In the genomic region with DNA sequence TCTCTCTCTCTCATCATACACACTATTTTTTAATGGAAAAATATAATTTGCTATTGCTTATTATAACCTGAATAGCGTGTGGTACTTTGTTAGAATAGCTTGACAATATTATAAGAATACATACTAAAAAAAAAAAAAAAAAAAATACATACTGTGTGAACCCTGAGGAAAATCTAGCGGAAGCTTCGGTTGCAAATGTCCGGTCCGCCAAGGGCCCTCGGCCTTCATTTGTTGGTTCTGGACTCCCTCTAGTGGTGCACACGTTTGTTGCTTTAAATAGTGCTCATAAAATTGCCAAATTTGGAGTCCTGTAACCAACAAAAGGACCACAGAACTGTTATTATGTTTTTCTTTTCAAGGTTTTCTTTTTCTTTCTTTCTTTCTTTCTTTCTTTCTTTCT, we compare ENCODE assay signal across 8 mouse cellular contexts. TPM values are rescaled to one million over a fixed set of nuclear protein-coding genes. Genes with fewer than 3 reads are reported as not detected.
DNase-seq lines count a peak whose midpoint lies in the region; ATAC-seq and TF ChIP-seq lines count a peak whose summit lies in the region.

No protein-coding gene starts in this region.

- no peak overlapping the region for H3K4me3 ChIP-seq in intestine, embryonic 15.5 days (replicated peaks)
- no peak overlapping the region for H3K4me3 ChIP-seq in limb, embryonic 12.5 days (replicated peaks)
- H3K4me3 ChIP-seq in neural tube, embryonic 13.5 days = no peak overlapping the region
- no peak overlapping the region for H3K4me3 ChIP-seq in thymus, adult 2 months (ENCODE audit: control insufficient read depth, insufficient read depth, low read length)

- 0 out of 2 replicates have a peak, but pooled peaks cover 5% of the 10 kb centered on the region for H3K4me1 ChIP-seq in intestine, embryonic 15.5 days (replicated peaks)
- H3K4me1 ChIP-seq in limb, embryonic 12.5 days (replicated peaks) = peaks cover 11% of the 10 kb centered on the region
- peaks cover 20% of the 10 kb centered on the region for H3K4me1 ChIP-seq in neural tube, embryonic 13.5 days (replicated peaks)
- H3K4me1 ChIP-seq in thymus, adult 2 months (replicated peaks; ENCODE audit: control insufficient read depth, insufficient read depth, low read length) = peaks cover 7% of the 10 kb centered on the region

- peak; percentile 26; the same call in 1 of the 2 replicates for TF ChIP-seq CTCF in thymus, adult 2 months (IDR thresholded peaks at IDR 0.05; ENCODE audit: borderline replicate concordance, control insufficient read depth, extremely low read depth, insufficient read depth, low read length, poor library complexity)

- no peak overlapping the region for H3K4me2 ChIP-seq in intestine, embryonic 15.5 days (replicated peaks)
- 0 out of 2 replicates have a peak overlapping the region, but pooled peaks have one; percentile 19 for H3K4me2 ChIP-seq in limb, embryonic 12.5 days
- H3K4me2 ChIP-seq in neural tube, embryonic 13.5 days = peak overlapping the region; percentile 34

- 0% methylated on average over 7 of the region's 7 CpGs for WGBS in intestine, embryonic 15.5 days
- 0% methylated on average over 7 of the region's 7 CpGs for WGBS in limb, embryonic 12.5 days
- under 1% methylated on average over 7 of the region's 7 CpGs for WGBS in neural tube, embryonic 13.5 days
- 6% methylated on average over 7 of the region's 7 CpGs for WGBS in thymus, adult 2 months

- no peaks in the 10 kb centered on the region for H3K9me3 ChIP-seq in intestine, embryonic 15.5 days
- H3K9me3 ChIP-seq in limb, embryonic 12.5 days = no peaks in the 10 kb centered on the region
- H3K9me3 ChIP-seq in neural tube, embryonic 13.5 days = no peaks in the 10 kb centered on the region

- no peak for TF ChIP-seq POLR2A in thymus, adult 2 months (IDR thresholded peaks at IDR 0.05; ENCODE audit: control insufficient read depth, extremely low read depth, insufficient read depth, low read length, poor library complexity)

- no peak overlapping the region for H3K27ac ChIP-seq in intestine, embryonic 15.5 days
- no peak overlapping the region for H3K27ac ChIP-seq in limb, embryonic 12.5 days
- H3K27ac ChIP-seq in neural tube, embryonic 13.5 days (replicated peaks) = no peak overlapping the region
- H3K27ac ChIP-seq in thymus, adult 2 months (ENCODE audit: control insufficient read depth, insufficient read depth, low read length) = no peak overlapping the region

- H3K27me3 ChIP-seq in intestine, embryonic 15.5 days (replicated peaks) = no peaks in the 10 kb centered on the region
- H3K27me3 ChIP-seq in limb, embryonic 12.5 days = no peaks in the 10 kb centered on the region
- no peaks in the 10 kb centered on the region for H3K27me3 ChIP-seq in neural tube, embryonic 13.5 days
- no peaks in the 10 kb centered on the region for H3K27me3 ChIP-seq in thymus, adult 2 months (ENCODE audit: control insufficient read depth, insufficient read depth, low read length)

- H3K9ac ChIP-seq in intestine, embryonic 15.5 days = no peak overlapping the region
- no peak overlapping the region for H3K9ac ChIP-seq in limb, embryonic 12.5 days (replicated peaks)
- no peak overlapping the region for H3K9ac ChIP-seq in neural tube, embryonic 13.5 days

- H3K36me3 ChIP-seq in intestine, embryonic 15.5 days = 0 out of 2 replicates have a peak, but pooled peaks cover 8% of the 10 kb centered on the region
- H3K36me3 ChIP-seq in limb, embryonic 12.5 days = peaks cover 16% of the 10 kb centered on the region
- peaks cover 16% of the 10 kb centered on the region for H3K36me3 ChIP-seq in neural tube, embryonic 13.5 days
- H3K36me3 ChIP-seq in thymus, adult 2 months (ENCODE audit: control insufficient read depth, insufficient read depth, low read length) = peaks cover 12% of the 10 kb centered on the region; the same call in 1 of the 2 replicates

- peak; percentile 29 for DNase-seq in 3134 (ENCODE audit: extremely low read depth, insufficient read length, low spot score)
- DNase-seq in Muller cell, postnatal 12 days (ENCODE audit: inconsistent ontology term) = peak; percentile 78
- peak; percentile 80 to 87 for DNase-seq in cerebellum, postnatal 25 days
- DNase-seq in frontal cortex, postnatal 36 days (ENCODE audit: low spot score in 2 of 2) = peak; percentile 74 to 92
- DNase-seq in thymus, adult 2 months = peak; percentile 68

- ATAC-seq in intestine, embryonic 15.5 days = peak; percentile 32; the same call in 1 of the 2 replicates
- ATAC-seq in limb, embryonic 12.5 days (ENCODE audit: insufficient number of reproducible peaks, insufficient read depth, low FRiP score, low TSS enrichment, low read depth) = no peak
- ATAC-seq in neural tube, embryonic 13.5 days (ENCODE audit: low read depth) = no peak

RNA-seq across cellular contexts. Expression of gene AA467197, which starts 7.8 kb away (rescaled TPM):
- 7.1 and 7.3 TPM in 2 replicates for polyA plus RNA-seq in intestine, embryonic 15.5 days (2015; fragmentation: Nextera tagmentation; extraction: Ambion mirVana)
- 0.41 and 0.47 TPM in 2 replicates for polyA plus RNA-seq in limb, embryonic 12.5 days (2016; fragmentation: Nextera tagmentation; extraction: Ambion mirVana)
- 0.43 TPM in 1 of 2 replicates, not detected in the other for polyA plus RNA-seq in neural tube, embryonic 13.5 days (2015; fragmentation: Nextera tagmentation; extraction: Ambion mirVana)
- 2.6 and 4.4 TPM in 2 replicates for polyA plus RNA-seq in thymus, adult 2 months (2012; rRNA removed)

RNA-seq across cellular contexts. Expression of gene Gatm, which starts 17.9 kb away (rescaled TPM):
- polyA plus RNA-seq in intestine, embryonic 15.5 days (2015; fragmentation: Nextera tagmentation; extraction: Ambion mirVana) = 18.9 and 23.9 TPM in 2 replicates
- polyA plus RNA-seq in limb, embryonic 12.5 days (2016; fragmentation: Nextera tagmentation; extraction: Ambion mirVana) = 19.6 and 20.5 TPM in 2 replicates
- polyA plus RNA-seq in neural tube, embryonic 13.5 days (2015; fragmentation: Nextera tagmentation; extraction: Ambion mirVana) = 28.1 and 31.1 TPM in 2 replicates
- 11.3 and 13.5 TPM in 2 replicates for polyA plus RNA-seq in thymus, adult 2 months (2012; rRNA removed)

Comparison
In these comparisons a context has a peak if more than half of its experiments do, and no peak if none do; other contexts are left out.
1. DNase-seq: peak in every context shown above with its lines; median percentile 84 in cerebellum, postnatal 25 days; 83 in frontal cortex, postnatal 36 days; 78 in Muller cell, postnatal 12 days; 68 in thymus, adult 2 months; 29 in 3134.